Mouse (Mus musculus) lung, postnatal 0 days (tissue): ENCODE measurements around the gene 2610318N02Rik. TPM values are rescaled to one million over a fixed set of nuclear protein-coding genes. Genes with fewer than 3 reads are reported as not detected.

ENCODE experiments used
- ATAC-seq: fragments of 200-750 bp; cut with Nextera tagmentation; 2 replicates; pipeline ENCODE4 v1.8.0; 2017; ENCODE audit warnings: moderate library complexity
- DNase-seq: peaks from one replicate; pipeline ENCODE4 v3.0.0-alpha.2; 2016; ENCODE audit warnings: low spot score
- H3K27ac ChIP-seq: fragments of 300-500 bp; sonication (generic); 2 replicates; pipeline ENCODE4 v1.5.1; 2014; ENCODE audit warnings: antibody characterized with exemption, mild to moderate bottlenecking, low read length, mixed read lengths
- H3K27me3 ChIP-seq: fragments of 300-500 bp; sonication (generic); replicated peaks from 2 replicates; pipeline ENCODE4 v1.6.1; 2014; ENCODE audit warnings: low read length, mixed read lengths; ENCODE audit not compliant: insufficient read depth
- H3K36me3 ChIP-seq: fragments of 300-500 bp; sonication (generic); 2 replicates; pipeline ENCODE4 v1.6.1; 2014; ENCODE audit warnings: low read length, mixed read lengths; ENCODE audit not compliant: insufficient read depth
- H3K4me1 ChIP-seq: fragments of 300-500 bp; sonication (generic); 2 replicates; pipeline ENCODE4 v1.6.1; 2014; ENCODE audit warnings: antibody characterized with exemption, low read depth, low read length, mixed read lengths; ENCODE audit not compliant: insufficient read depth
- H3K4me2 ChIP-seq: fragments of 300-500 bp; sonication (generic); replicated peaks from 2 replicates; pipeline ENCODE4 v1.6.1; 2014; ENCODE audit warnings: low read depth, mild to moderate bottlenecking, low read length, moderate library complexity, mixed read lengths
- H3K4me3 ChIP-seq: fragments of 300-500 bp; sonication (generic); 2 replicates; pipeline ENCODE4 v1.5.1; 2014; ENCODE audit warnings: low read depth, low read length
- H3K9ac ChIP-seq: fragments of 300-500 bp; sonication (generic); replicated peaks from 2 replicates; pipeline ENCODE4 v1.6.1; 2014; ENCODE audit warnings: low read depth, mild to moderate bottlenecking
- H3K9me3 ChIP-seq: fragments of 300-500 bp; sonication (generic); 2 replicates; pipeline ENCODE4 v1.6.1; 2016; ENCODE audit warnings: low read length, mixed read lengths
- CTCF ChIP-seq: IDR thresholded peaks from 2 replicates; pipeline ENCODE4 v1.5.1; 2016; ENCODE audit warnings: antibody characterized with exemption, mild to moderate bottlenecking
- EP300 ChIP-seq: IDR thresholded peaks from 2 replicates; pipeline ENCODE4 v1.6.1; 2016; ENCODE audit warnings: antibody characterized with exemption, mild to moderate bottlenecking, control low read depth
- WGBS: fragments of 180-500 bp; shearing (Covaris S2); extraction: QIAGEN DNeasy Blood & Tissue Kit; methylation state at CpG from one replicate; pipeline ENCODE4 v1.1.7; 2014; 5-methylcytosine and 5-hydroxymethylcytosine counted together
- microRNA counts: library from miRNA; unstranded; fragments of <30 nt; microRNA quantifications from one replicate; lab custom pipeline; 2015
- microRNA-seq: library from miRNA; unstranded; fragments of <30 nt; microRNA quantifications from one replicate; pipeline ENCODE4, GENCODE M21; 2016
- polyA plus RNA-seq: library from polyadenylated mRNA; unstranded; fragments of >200 nt; fragmentation: Nextera tagmentation; extraction: Ambion mirVana; gene quantifications from 2 replicates; pipeline ENCODE4 v1.2.1, GENCODE M21; 2015

The 2610318N02Rik gene
- polyA plus RNA-seq, 1 experiment from 2014 or later = 1.3 TPM

- Histone ChIP-seq H3K4me1 (no peaks in the 10 kb centered on the region), H3K4me2 (no peak overlapping the region), H3K36me3 (no peaks in the 10 kb centered on the region), H3K4me3 (no peak overlapping the region), H3K9me3 (no peaks in the 10 kb centered on the region), H3K27ac (no peak overlapping the region), H3K9ac (no peak overlapping the region), H3K27me3 (no peaks in the 10 kb centered on the region)
- no peak for ATAC-seq
- TF ChIP-seq EP300 (no peak), CTCF (no peak)
- no peak for DNase-seq
Observed at GRCm38 (mm10) chr16:17076869-17077268, 48.1 kb downstream of the 2610318N02Rik start.

DNA sequence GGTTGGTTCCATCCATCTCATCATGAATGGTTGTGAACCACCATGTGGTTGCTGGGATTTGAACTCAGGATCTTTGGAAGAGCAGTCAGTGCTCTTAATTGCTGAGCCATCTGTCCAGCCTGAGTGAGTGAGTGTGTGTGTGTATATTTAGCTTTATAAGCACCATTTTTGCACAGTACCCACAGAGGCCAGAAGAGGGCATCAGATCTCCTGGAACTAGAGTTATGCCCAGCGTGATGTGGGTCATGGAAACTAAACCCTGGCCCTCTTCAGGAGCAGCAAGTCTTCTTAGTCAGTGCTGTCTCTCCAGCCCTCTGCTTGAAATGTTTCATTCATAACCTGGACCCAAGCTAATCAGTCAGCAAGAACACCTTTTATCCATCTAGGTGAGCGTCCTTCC, 48.7 kb downstream of the 2610318N02Rik start:
- no peak overlapping the region for H3K4me2 ChIP-seq
- H3K27me3 ChIP-seq = no peaks in the 10 kb centered on the region
- TF ChIP-seq CTCF (peak; percentile 20; the same call in 1 of the 2 replicates), EP300 (no peak)
- H3K9ac ChIP-seq = no peak overlapping the region
- DNase-seq (no peak), ATAC-seq (no peak)
- H3K4me3 ChIP-seq = no peak overlapping the region
- no peak overlapping the region for H3K27ac ChIP-seq
- H3K4me1 ChIP-seq = no peaks in the 10 kb centered on the region
- H3K36me3 ChIP-seq = no peaks in the 10 kb centered on the region
- WGBS = 97% methylated on average over 2 of the region's 2 CpGs
- H3K9me3 ChIP-seq = no peaks in the 10 kb centered on the region

DNA sequence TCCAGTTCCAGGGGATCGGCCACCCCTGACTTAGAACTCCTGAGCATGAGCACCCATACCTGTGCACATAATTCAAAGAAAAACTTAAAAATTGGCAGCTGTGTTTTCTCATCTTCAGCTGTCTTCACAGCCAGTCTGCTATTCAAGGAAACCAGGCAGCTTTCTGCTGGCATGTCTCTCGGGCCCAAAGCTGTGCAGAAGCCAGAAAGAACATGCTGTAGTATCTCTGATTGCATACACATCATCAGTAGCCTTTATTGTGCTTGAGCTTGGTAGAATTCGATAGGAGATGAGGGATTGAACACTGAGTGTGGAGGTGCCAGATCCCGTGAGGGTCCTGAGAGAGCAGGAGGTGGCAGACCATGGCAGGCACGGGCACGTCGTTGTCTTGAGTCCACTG, 52.0 kb downstream of the 2610318N02Rik start:
- Histone ChIP-seq H3K27me3 (no peaks in the 10 kb centered on the region), H3K27ac (no peak overlapping the region), H3K4me1 (peaks cover 4% of the 10 kb centered on the region; the same call in 1 of the 2 replicates), H3K36me3 (no peaks in the 10 kb centered on the region), H3K9me3 (no peaks in the 10 kb centered on the region), H3K9ac (no peak overlapping the region), H3K4me3 (no peak overlapping the region), H3K4me2 (no peak overlapping the region)
- DNase-seq = no peak
- no peak for ATAC-seq
- 84% methylated on average over 7 of the region's 7 CpGs for WGBS
- no peak for TF ChIP-seq CTCF
- no peak for TF ChIP-seq EP300

DNA sequence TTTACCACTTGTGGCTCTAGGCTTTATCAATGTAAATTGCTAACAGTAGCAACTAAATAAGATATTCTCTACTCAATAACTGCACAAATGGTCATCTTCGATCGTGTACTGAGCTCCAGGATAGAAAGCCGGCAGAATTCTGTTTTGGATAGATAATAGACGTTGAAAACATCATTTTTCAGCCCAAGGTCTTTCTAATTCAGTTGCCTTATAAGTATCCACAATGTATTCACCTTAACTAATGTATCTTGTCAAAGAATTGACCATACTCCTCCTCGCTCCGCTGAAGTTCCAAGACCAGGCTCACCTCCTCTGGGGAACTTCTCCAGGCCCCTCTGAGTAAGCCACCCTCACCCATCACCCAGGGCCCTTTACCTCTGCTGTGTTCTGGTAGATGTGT, 54.3 kb downstream of the 2610318N02Rik start:
- no peak overlapping the region for H3K27ac ChIP-seq
- H3K4me2 ChIP-seq = peak overlapping the region; percentile 93
- TF ChIP-seq CTCF = no peak
- TF ChIP-seq EP300 = no peak
- DNase-seq = no peak
- H3K36me3 ChIP-seq = no peaks in the 10 kb centered on the region
- H3K27me3 ChIP-seq = no peaks in the 10 kb centered on the region
- WGBS = 30% methylated on average over 6 of the region's 6 CpGs
- peak overlapping the region; percentile 67 for H3K4me3 ChIP-seq
- no peak for ATAC-seq
- H3K9me3 ChIP-seq = no peaks in the 10 kb centered on the region
- peaks cover 4% of the 10 kb centered on the region; the same call in 1 of the 2 replicates for H3K4me1 ChIP-seq
- peak overlapping the region; percentile 44; the same call in 1 of the 2 replicates for H3K9ac ChIP-seq

DNA sequence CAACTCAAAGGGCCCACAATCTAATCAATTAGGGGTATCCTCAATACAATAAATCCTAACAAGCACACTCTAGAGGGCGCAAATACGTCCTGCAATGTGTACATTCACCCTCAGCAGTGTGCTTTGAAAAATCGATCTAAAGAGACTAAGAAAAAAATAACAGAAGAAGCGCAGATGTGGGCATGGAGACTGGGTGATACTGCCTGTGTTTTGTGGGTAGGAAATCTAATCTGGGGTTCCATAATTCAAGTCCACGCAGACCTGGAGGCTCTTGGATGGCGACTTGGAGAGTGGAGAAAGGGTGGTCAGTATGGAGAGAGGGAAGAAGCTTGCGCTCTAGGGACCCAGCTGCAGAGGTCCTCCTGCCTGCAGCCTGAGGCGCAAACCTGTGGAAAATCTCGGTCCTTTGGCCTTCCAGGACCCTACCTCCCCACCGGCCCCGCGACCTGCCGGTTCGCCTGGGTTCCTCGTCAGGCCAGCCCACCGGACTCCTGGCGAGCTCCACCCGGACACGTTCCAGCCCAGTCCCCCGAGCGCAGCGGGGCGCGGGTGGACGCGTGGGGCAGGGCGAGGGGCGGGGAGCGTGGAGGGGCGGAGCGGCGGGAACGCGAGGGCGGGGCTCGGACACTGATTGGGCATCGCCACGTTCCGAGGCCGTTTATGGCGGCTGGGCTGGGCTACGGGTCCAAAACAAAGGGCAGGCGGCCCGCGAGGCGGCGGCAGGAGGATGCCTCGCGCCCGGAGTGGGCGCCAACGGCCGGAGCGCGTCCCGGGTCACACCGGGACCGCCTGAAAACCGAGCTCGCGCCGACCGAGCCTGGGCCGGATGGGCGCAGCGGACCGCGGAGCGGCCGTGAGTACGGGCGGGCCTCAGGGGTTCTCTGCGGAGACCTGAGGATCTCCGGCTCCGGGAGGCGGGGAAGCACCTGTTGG, 55.2 kb downstream of the 2610318N02Rik start, which contains the start of gene Ypel1:
TSS of gene Ypel1 (plus strand) at position 186 of the 933 bp plus-strand sequence.
- no peaks in the 10 kb centered on the region for H3K36me3 ChIP-seq
- ATAC-seq (peak; percentile 97), DNase-seq (peak; percentile 89)
- under 1% methylated on average over 48 of the region's 76 CpGs for WGBS
- peaks cover 4% of the 10 kb centered on the region; the same call in 1 of the 2 replicates for H3K4me1 ChIP-seq
- H3K4me2 ChIP-seq = peak within 1 kb of the TSS; percentile 93
- H3K27ac ChIP-seq = peak within 1 kb of the TSS; percentile 62
- TF ChIP-seq CTCF = peak; percentile 45
- no peak for TF ChIP-seq EP300
- H3K9ac ChIP-seq = peak within 1 kb of the TSS; percentile 44
- no peaks in the 10 kb centered on the region for H3K27me3 ChIP-seq
- no peaks in the 10 kb centered on the region for H3K9me3 ChIP-seq
- peak within 1 kb of the TSS; percentile 67 for H3K4me3 ChIP-seq

GRCm38 (mm10) chr16:17067552-17067951, 57.4 kb downstream of the 2610318N02Rik start:
- Histone ChIP-seq H3K36me3 (no peaks in the 10 kb centered on the region), H3K9ac (no peak overlapping the region), H3K4me1 (peaks cover 4% of the 10 kb centered on the region; the same call in 1 of the 2 replicates), H3K9me3 (no peaks in the 10 kb centered on the region), H3K4me3 (no peak overlapping the region), H3K4me2 (no peak overlapping the region), H3K27ac (no peak overlapping the region), H3K27me3 (no peaks in the 10 kb centered on the region)
- ATAC-seq (no peak), DNase-seq (no peak)
- no peak for TF ChIP-seq EP300
- WGBS = 85% methylated on average over 2 of the region's 2 CpGs

MicroRNAs encoded within 50 kb of the gene (microRNA counts, 519-probe panel; counts per million panel counts)
- microRNA mmu-miR-130b (lab: Ali Mortazavi, UCI) = 4,984 counts per million, percentile 57 among the panel's probes with 10 or more counts
- 1,075 counts per million, percentile 0 among the panel's probes with 10 or more counts for microRNA mmu-miR-301b (lab: Ali Mortazavi, UCI)

Small RNAs within 50 kb of the gene (microRNA-seq; reads per million reads assigned to microRNA genes)
- gene Mir130b = 1,968 reads per million, percentile 82 among the genes with 10 or more reads in this experiment
- 31.3 reads per million, percentile 35 among the genes with 10 or more reads in this experiment for gene Mir301b

Other genes with a start within 250 kb of the 2610318N02Rik start
- gene Ppm1f, start 228.7 kb downstream of the 2610318N02Rik start, polyA plus RNA-seq = 24.9 and 26.8 TPM in 2 replicates
- 110 and 117 TPM in 2 replicates for gene Mapk1, start 141.8 kb downstream of the 2610318N02Rik start, polyA plus RNA-seq
- 10.6 and 15.1 TPM in 2 replicates for gene Ypel1, start 55.5 kb downstream of the 2610318N02Rik start, polyA plus RNA-seq
- gene Ppil2, start 13.9 kb downstream of the 2610318N02Rik start, polyA plus RNA-seq = 82.2 and 91.4 TPM in 2 replicates
- gene Sdf2l1, start 7.2 kb upstream of the 2610318N02Rik start, polyA plus RNA-seq = 20.6 and 34.6 TPM in 2 replicates
- gene Ydjc, start 19.5 kb upstream of the 2610318N02Rik start, polyA plus RNA-seq = 1.6 TPM in 2 replicates
- 0.08 and 0.13 TPM in 2 replicates for gene Ccdc116, start 22.1 kb upstream of the 2610318N02Rik start, polyA plus RNA-seq
- 197 and 200 TPM in 2 replicates for gene Ube2l3, start 77.5 kb upstream of the 2610318N02Rik start, polyA plus RNA-seq
- gene Rimbp3, start 83.4 kb upstream of the 2610318N02Rik start, polyA plus RNA-seq = 0.07 TPM in 1 of 2 replicates, not detected in the other
- gene Hic2, start 108.4 kb upstream of the 2610318N02Rik start, polyA plus RNA-seq = 2.0 and 2.2 TPM in 2 replicates
- 7.1 and 7.7 TPM in 2 replicates for gene Tmem191c, start 150.9 kb upstream of the 2610318N02Rik start, polyA plus RNA-seq
- gene Serpind1, start 206.2 kb upstream of the 2610318N02Rik start, polyA plus RNA-seq = 1.2 and 2.1 TPM in 2 replicates